Mouse (Mus musculus) limb, embryonic 15.5 days (tissue): ENCODE data around the gene Glrx5. TPM values are rescaled to one million over a fixed set of nuclear protein-coding genes. Genes with fewer than 3 reads are reported as not detected.

Experiments
- ATAC-seq: fragments of 200-750 bp; cut with Nextera tagmentation; 2 replicates; pipeline ENCODE4 v1.8.0; 2017; ENCODE audit warnings: low read depth, moderate TSS enrichment; ENCODE audit not compliant: insufficient number of reproducible peaks, low FRiP score, low TSS enrichment
- H3K27ac ChIP-seq: fragments of 300-500 bp; sonication (generic); 2 replicates; pipeline ENCODE4 v1.5.1; 2015; ENCODE audit warnings: moderate library complexity, mild to moderate bottlenecking, inconsistent platforms
- H3K27me3 ChIP-seq: fragments of 300-500 bp; sonication (generic); 2 replicates; pipeline ENCODE4 v1.6.1; 2015; ENCODE audit warnings: inconsistent platforms
- H3K36me3 ChIP-seq: fragments of 300-500 bp; sonication (generic); 2 replicates; pipeline ENCODE4 v1.6.1; 2015; ENCODE audit warnings: inconsistent platforms
- H3K4me1 ChIP-seq: fragments of 300-500 bp; sonication (generic); 2 replicates; pipeline ENCODE4 v1.6.1; 2015; ENCODE audit warnings: inconsistent platforms
- H3K4me2 ChIP-seq: fragments of 300-500 bp; sonication (generic); 2 replicates; pipeline ENCODE4 v1.6.1; 2015; ENCODE audit warnings: mild to moderate bottlenecking, inconsistent platforms
- H3K4me3 ChIP-seq: fragments of 300-500 bp; sonication (generic); 2 replicates; pipeline ENCODE4 v1.5.1; 2015; ENCODE audit warnings: mild to moderate bottlenecking, inconsistent platforms
- H3K9ac ChIP-seq: fragments of 300-500 bp; sonication (generic); 2 replicates; pipeline ENCODE4 v1.6.1; 2015; ENCODE audit warnings: inconsistent platforms
- H3K9me3 ChIP-seq: fragments of 300-500 bp; sonication (generic); 2 replicates; pipeline ENCODE4 v1.6.1; 2016; ENCODE audit warnings: inconsistent platforms
- WGBS: fragments of 180-500 bp; shearing (Covaris S2); methylation state at CpG from one replicate; pipeline ENCODE4 v1.1.7; 2015; 5-methylcytosine and 5-hydroxymethylcytosine counted together
- microRNA-seq: library from miRNA; unstranded; fragments of <30 nt; microRNA quantifications from one replicate; pipeline ENCODE4, GENCODE M21; 2016
- polyA plus RNA-seq: library from polyadenylated mRNA; unstranded; fragments of >200 nt; fragmentation: Nextera tagmentation; extraction: Ambion mirVana; gene quantifications from 2 replicates; pipeline ENCODE4 v1.2.1, GENCODE M21; 2015

The Glrx5 gene
- polyA plus RNA-seq, 1 experiment from 2014 or later, result 134 TPM

DNA sequence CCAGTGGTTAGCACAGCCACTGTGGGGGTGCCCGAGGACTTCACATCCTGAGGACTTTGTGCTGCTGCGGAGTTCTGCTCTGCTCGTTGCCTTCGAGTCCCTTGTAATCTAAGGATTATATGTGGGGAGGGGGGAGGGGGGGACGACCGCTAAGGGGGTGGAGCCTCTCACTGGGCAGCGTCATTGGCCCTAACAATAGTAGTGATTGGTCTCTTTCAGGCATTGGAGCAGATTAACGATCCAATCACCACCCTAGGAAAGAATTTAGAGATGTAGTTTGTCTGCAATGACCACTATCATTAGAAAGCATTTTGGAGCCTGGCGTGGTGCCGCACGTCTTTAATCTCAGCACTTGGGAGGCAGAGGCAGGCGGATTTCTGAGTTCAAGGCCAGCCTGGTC is 52.8 kb downstream of the Glrx5 start:
- no peak overlapping the region for H3K4me3 ChIP-seq
- H3K36me3 ChIP-seq, result no peaks in the 10 kb centered on the region
- no peak for ATAC-seq
- H3K27me3 ChIP-seq, result no peaks in the 10 kb centered on the region
- H3K4me1 ChIP-seq, result no peaks in the 10 kb centered on the region
- no peak overlapping the region for H3K4me2 ChIP-seq
- whole genome bisulfite sequencing, result 80% methylated on average over 12 of the region's 12 CpGs
- H3K9ac ChIP-seq, result no peak overlapping the region
- no peak overlapping the region for H3K27ac ChIP-seq
- no peaks in the 10 kb centered on the region for H3K9me3 ChIP-seq

DNA sequence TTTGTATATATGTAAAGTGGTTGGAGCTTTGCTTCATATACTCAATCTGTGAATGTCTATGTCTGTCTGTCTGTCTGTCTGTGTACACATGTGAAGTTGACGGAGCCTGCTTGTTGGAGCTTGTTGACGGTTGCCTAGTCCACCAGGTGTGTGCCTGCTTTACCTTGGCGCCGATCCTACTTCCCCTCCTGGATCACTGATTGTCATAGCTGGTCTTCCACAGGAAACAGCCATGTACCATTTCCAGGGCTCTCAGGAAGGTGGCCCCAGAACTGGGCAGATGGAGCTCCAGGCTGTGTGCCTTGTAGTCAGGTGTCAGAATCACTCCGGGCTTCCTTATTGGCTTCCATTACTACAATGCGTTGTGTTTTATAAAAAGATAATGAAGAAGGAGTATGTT is 54.3 kb downstream of the Glrx5 start:
- Histone ChIP-seq H3K9me3 (no peaks in the 10 kb centered on the region), H3K27ac (no peak overlapping the region), H3K9ac (no peak overlapping the region), H3K4me1 (no peaks in the 10 kb centered on the region), H3K4me2 (no peak overlapping the region), H3K36me3 (no peaks in the 10 kb centered on the region), H3K27me3 (no peaks in the 10 kb centered on the region), H3K4me3 (no peak overlapping the region)
- ATAC-seq, result no peak
- WGBS, result 91% methylated on average over 6 of the region's 6 CpGs

- ATAC-seq, result no peak
- Histone ChIP-seq H3K36me3 (no peaks in the 10 kb centered on the region), H3K4me1 (no peaks in the 10 kb centered on the region), H3K9ac (no peak overlapping the region), H3K9me3 (no peaks in the 10 kb centered on the region), H3K27me3 (no peaks in the 10 kb centered on the region), H3K4me3 (no peak overlapping the region), H3K4me2 (no peak overlapping the region), H3K27ac (no peak overlapping the region)
- 84% methylated on average over 3 of the region's 3 CpGs for WGBS
Measured at GRCm38 (mm10) chr12:105087353-105087752, 54.9 kb downstream of the Glrx5 start.

- no peak overlapping the region for H3K4me3 ChIP-seq
- H3K4me2 ChIP-seq, result no peak overlapping the region
- H3K36me3 ChIP-seq, result no peaks in the 10 kb centered on the region
- H3K9me3 ChIP-seq, result no peaks in the 10 kb centered on the region
- H3K4me1 ChIP-seq, result peaks cover 14% of the 10 kb centered on the region; the same call in 1 of the 2 replicates
- no peak overlapping the region for H3K9ac ChIP-seq
- no peak for ATAC-seq
- H3K27ac ChIP-seq, result no peak overlapping the region
- no peaks in the 10 kb centered on the region for H3K27me3 ChIP-seq
- 63% methylated on average over 5 of the region's 5 CpGs for WGBS
Measured at GRCm38 (mm10) chr12:105089231-105089630, 56.7 kb downstream of the Glrx5 start.

GRCm38 (mm10) chr12:105091604-105092003 is 59.1 kb downstream of the Glrx5 start:
- Histone ChIP-seq H3K4me1 (peaks cover 14% of the 10 kb centered on the region; the same call in 1 of the 2 replicates), H3K9ac (no peak overlapping the region), H3K36me3 (no peaks in the 10 kb centered on the region), H3K27ac (no peak overlapping the region), H3K27me3 (no peaks in the 10 kb centered on the region), H3K4me3 (no peak overlapping the region), H3K4me2 (no peak overlapping the region), H3K9me3 (no peaks in the 10 kb centered on the region)
- WGBS, result 79% methylated on average over 6 of the region's 6 CpGs
- no peak for ATAC-seq

Small RNA genes lying within 50 kb of the gene (microRNA-seq; reads per million reads assigned to microRNA genes)
- gene Mir3069, result 1.2 reads per million

Other genes with a start within 250 kb of the Glrx5 start
- 2.2 and 2.6 TPM in 2 replicates for gene Clmn, start 167.6 kb upstream of the Glrx5 start, polyA plus RNA-seq
- 3.3 and 4.0 TPM in 2 replicates for gene Syne3, start 22.9 kb upstream of the Glrx5 start, polyA plus RNA-seq
- not detected in 2 replicates for gene Tcl1b2, start 113.3 kb downstream of the Glrx5 start, polyA plus RNA-seq
- not detected in 2 replicates for gene Tcl1b1, start 127.0 kb downstream of the Glrx5 start, polyA plus RNA-seq
- not detected in 2 replicates for gene Tcl1b5, start 143.7 kb downstream of the Glrx5 start, polyA plus RNA-seq
- gene Tcl1b3, start 158.4 kb downstream of the Glrx5 start, polyA plus RNA-seq, result not detected in 2 replicates
- not detected in 2 replicates for gene Tcl1b4, start 169.3 kb downstream of the Glrx5 start, polyA plus RNA-seq
- not detected in 2 replicates for gene Tcl1, start 190.1 kb downstream of the Glrx5 start, polyA plus RNA-seq